Mouse (Mus musculus) erythroblast, embryonic 14.5 days (primary cell): ENCODE data around the gene Zbtb22.

Experiments used
- GATA1 ChIP-seq: IDR thresholded peaks from 2 replicates; pipeline ENCODE4 v1.6.1; 2012; ENCODE audit warnings: low read length, inconsistent platforms, mixed read lengths
- TAL1 ChIP-seq: IDR thresholded peaks from 3 replicates; pipeline ENCODE4 v1.6.1; 2012; ENCODE audit warnings: low read length, inconsistent platforms, mixed read lengths

- TF ChIP-seq GATA1: no peak
- TF ChIP-seq TAL1: no peak
These were observed 4.5 kb upstream of the Zbtb22 start for GRCm38 (mm10) chr17:33911052-33911812.
